Mouse (Mus musculus): Measurements from ENCODE around the gene Setd7. TPM values are rescaled to one million over a fixed set of nuclear protein-coding genes. Genes with fewer than 3 reads are reported as not detected.
A peak's percentile ranks its signal among the peaks of the same experiment; 100 is the strongest.

Gene Setd7
- total and polyA plus RNA-seq, 3 experiments, result 11.3 to 37.9 (median 15.3) TPM

DNA sequence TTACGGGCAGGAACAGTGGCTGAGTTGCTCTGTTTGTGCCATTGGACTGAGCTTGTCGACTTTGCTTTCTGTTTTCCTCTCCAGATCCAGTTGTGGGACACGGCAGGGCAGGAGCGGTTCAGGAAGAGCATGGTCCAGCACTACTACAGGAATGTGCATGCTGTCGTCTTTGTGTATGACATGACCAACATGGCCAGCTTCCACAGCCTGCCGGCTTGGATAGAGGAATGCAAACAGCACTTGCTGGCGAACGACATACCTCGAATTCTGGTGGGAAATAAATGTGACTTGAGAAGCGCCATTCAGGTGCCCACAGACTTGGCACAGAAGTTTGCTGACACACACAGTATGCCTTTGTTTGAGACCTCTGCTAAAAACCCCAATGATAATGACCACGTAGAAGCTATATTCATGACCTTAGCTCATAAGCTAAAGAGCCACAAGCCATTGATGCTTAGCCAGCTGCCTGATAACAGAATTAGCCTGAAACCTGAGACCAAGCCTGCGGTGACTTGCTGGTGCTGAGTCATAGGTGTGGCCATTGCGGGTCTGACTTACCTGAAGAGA lies 67.3 kb downstream of the Setd7 start:
- no peak for DNase-seq (ENCODE audit: low read depth, low spot score)
- Histone ChIP-seq H3K27me3 (ENCODE audit: control insufficient read depth in 1 of 2, insufficient read depth in 2 of 2, low read length in 2 of 2) (no peaks in the 10 kb centered on the region), H3K79me2 (ENCODE audit: control insufficient read depth, insufficient read depth, low read length, poor library complexity) (no peaks in the 10 kb centered on the region; the same call in 1 of the 2 replicates), H3K4me3 (ENCODE audit: control insufficient read depth in 1 of 2, insufficient read depth in 1 of 2, low read depth in 2 of 2, low read length in 2 of 2) (no peak overlapping the region), H3K27ac (ENCODE audit: control insufficient read depth, low read depth, low read length) (no peak overlapping the region), H3K4me1 (ENCODE audit: control insufficient read depth in 1 of 2, insufficient read depth in 2 of 2, low read length in 2 of 2) (no peaks in the 10 kb centered on the region), H3K9me3 (replicated peaks; ENCODE audit: insufficient read depth, low read length) (no peaks in the 10 kb centered on the region), H3K9ac (ENCODE audit: control insufficient read depth, low read depth, low read length, poor library complexity, severe bottlenecking) (no peak overlapping the region), H3K36me3 (ENCODE audit: control insufficient read depth in 1 of 2, insufficient read depth in 2 of 2, low read length in 2 of 2) (peaks cover 0 to 4% of the 10 kb centered on the region in 2 experiments; a peak in 2 of 4 replicates)
- no peak for TF ChIP-seq MAFK (IDR thresholded peaks at IDR 0.05; ENCODE audit: borderline replicate concordance, low read depth, low read length)
- no peak for TF ChIP-seq ZKSCAN1 (IDR thresholded peaks at IDR 0.05; ENCODE audit: low read depth, low read length)
- no peak for TF ChIP-seq MXI1 (IDR thresholded peaks at IDR 0.05; ENCODE audit: low read depth, low read length)
- TF ChIP-seq MYC (IDR thresholded peaks at IDR 0.05; ENCODE audit: low read depth, low read length), result no peak
- TF ChIP-seq TAL1 (IDR thresholded peaks at IDR 0.05; ENCODE audit: low read length), result no peak
- no peak for TF ChIP-seq ZC3H11A (IDR thresholded peaks at IDR 0.05; ENCODE audit: low read depth, low read length)
- no peak for TF ChIP-seq SIN3A (IDR thresholded peaks at IDR 0.05; ENCODE audit: low read length)
- no peak for TF ChIP-seq TBP (IDR thresholded peaks at IDR 0.05; ENCODE audit: low read depth, low read length)
- no peak for TF ChIP-seq ZMIZ1 (IDR thresholded peaks at IDR 0.05; ENCODE audit: low read depth, low read length)
- TF ChIP-seq USF1 (IDR thresholded peaks at IDR 0.05; ENCODE audit: low read depth, low read length), result no peak
- no peak for TF ChIP-seq MEF2A (IDR thresholded peaks at IDR 0.05; ENCODE audit: extremely low read depth, insufficient replicate concordance, low read depth, low read length, poor library complexity, severe bottlenecking)

GRCm38 (mm10) chr3:51490088-51490753 lies 70.5 kb downstream of the Setd7 start:
- Histone ChIP-seq H3K36me3 (ENCODE audit: control insufficient read depth in 1 of 2, insufficient read depth in 2 of 2, low read length in 2 of 2) (no peaks in the 10 kb centered on the region), H3K27ac (ENCODE audit: control insufficient read depth, low read depth, low read length) (no peak overlapping the region), H3K79me2 (ENCODE audit: control insufficient read depth, insufficient read depth, low read length, poor library complexity) (peaks cover 2% of the 10 kb centered on the region), H3K9ac (ENCODE audit: control insufficient read depth, low read depth, low read length, poor library complexity, severe bottlenecking) (no peak overlapping the region), H3K4me3 (ENCODE audit: control insufficient read depth in 1 of 2, insufficient read depth in 1 of 2, low read depth in 2 of 2, low read length in 2 of 2) (no peak overlapping the region), H3K4me1 (ENCODE audit: control insufficient read depth in 1 of 2, insufficient read depth in 2 of 2, low read length in 2 of 2) (no peaks in the 10 kb centered on the region), H3K27me3 (ENCODE audit: control insufficient read depth in 1 of 2, insufficient read depth in 2 of 2, low read length in 2 of 2) (no peaks in the 10 kb centered on the region), H3K9me3 (replicated peaks; ENCODE audit: insufficient read depth, low read length) (no peaks in the 10 kb centered on the region)
- TF ChIP-seq JUND (IDR thresholded peaks at IDR 0.05; ENCODE audit: low read depth, low read length) (no peak), POLR2AphosphoS2 (IDR thresholded peaks at IDR 0.05; ENCODE audit: low read length) (no peak), RCOR1 (IDR thresholded peaks at IDR 0.05; ENCODE audit: low read depth, low read length) (peak; percentile 63), GATA1 (IDR thresholded peaks at IDR 0.05; ENCODE audit: low read depth, low read length) (no peak), CHD1 (IDR thresholded peaks at IDR 0.05; ENCODE audit: low read depth, low read length) (no peak), USF1 (IDR thresholded peaks at IDR 0.05; ENCODE audit: low read depth, low read length) (no peak), E2F4 (IDR thresholded peaks at IDR 0.05; ENCODE audit: borderline replicate concordance, low read depth, low read length) (no peak), CTCF (IDR thresholded peaks at IDR 0.05 in 2 of 3, conservative IDR thresholded peaks at IDR 0.05 in 1 of 3; ENCODE audit: control insufficient read depth in 1 of 3, insufficient read depth in 1 of 3, low read depth in 2 of 3, low read length in 3 of 3, poor library complexity in 1 of 3, severe bottlenecking in 1 of 3) (no peak)
- no peak for DNase-seq (ENCODE audit: low read depth, low spot score)
